Mouse (Mus musculus) adrenal gland, postnatal 36 days (tissue): Measurements from ENCODE around the gene Ugt1a8. TPM values are rescaled to one million over a fixed set of nuclear protein-coding genes. Genes with fewer than 3 reads are reported as not detected.
"Not testable (repeated sequence)": the region's sequence is repeated elsewhere in the genome, so short reads cannot be mapped to it uniquely, and the experiment has no call there.

Source experiments
- DNase-seq, 2 experiments: peaks; one replicate each; pipeline ENCODE4 v3.0.0; 2021; ENCODE audit warnings: mixed read lengths in 1 of 2
- total RNA-seq, 2 experiments: library from RNA; stranded (reverse); gene quantifications; 2 replicates each; pipeline ENCODE4 v1.2.3; 2021

The Ugt1a8 gene
- total RNA-seq, 2 experiments from 2014 or later, result not detected

- not testable (repeated sequence) for DNase-seq
Observed at GRCm38 (mm10) chr1:88109027-88109557, 21.5 kb downstream of the Ugt1a8 start.

- not testable (repeated sequence) for DNase-seq
Observed at GRCm38 (mm10) chr1:88109604-88110003, 22.0 kb downstream of the Ugt1a8 start.

DNA sequence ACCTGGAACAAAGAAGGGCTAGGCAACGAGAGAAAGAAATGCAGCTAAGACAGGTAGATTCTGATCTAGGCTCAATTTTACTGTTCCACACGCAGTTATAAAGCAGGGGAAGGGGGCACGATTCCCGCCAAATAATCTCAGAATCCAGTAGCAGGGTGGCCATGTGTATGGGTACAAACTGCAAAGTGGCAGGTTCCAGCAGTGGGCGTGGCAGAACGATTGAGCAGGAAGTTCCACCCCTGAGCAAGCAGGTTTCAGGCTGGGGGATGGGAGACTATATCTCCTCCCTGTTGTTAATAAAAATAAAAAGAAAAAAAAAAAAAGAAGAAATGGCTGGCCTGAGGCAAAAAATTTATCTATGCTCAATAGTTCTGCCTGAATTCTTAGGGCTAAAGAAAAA, 25.2 kb downstream of the Ugt1a8 start:
- not testable (repeated sequence) for DNase-seq

- not testable (repeated sequence) for DNase-seq
Observed at GRCm38 (mm10) chr1:88120550-88120949, 32.9 kb downstream of the Ugt1a8 start.

- peak; percentile 30 to 34 for DNase-seq
Observed at GRCm38 (mm10) chr1:88121521-88121920, 33.9 kb downstream of the Ugt1a8 start.

DNA sequence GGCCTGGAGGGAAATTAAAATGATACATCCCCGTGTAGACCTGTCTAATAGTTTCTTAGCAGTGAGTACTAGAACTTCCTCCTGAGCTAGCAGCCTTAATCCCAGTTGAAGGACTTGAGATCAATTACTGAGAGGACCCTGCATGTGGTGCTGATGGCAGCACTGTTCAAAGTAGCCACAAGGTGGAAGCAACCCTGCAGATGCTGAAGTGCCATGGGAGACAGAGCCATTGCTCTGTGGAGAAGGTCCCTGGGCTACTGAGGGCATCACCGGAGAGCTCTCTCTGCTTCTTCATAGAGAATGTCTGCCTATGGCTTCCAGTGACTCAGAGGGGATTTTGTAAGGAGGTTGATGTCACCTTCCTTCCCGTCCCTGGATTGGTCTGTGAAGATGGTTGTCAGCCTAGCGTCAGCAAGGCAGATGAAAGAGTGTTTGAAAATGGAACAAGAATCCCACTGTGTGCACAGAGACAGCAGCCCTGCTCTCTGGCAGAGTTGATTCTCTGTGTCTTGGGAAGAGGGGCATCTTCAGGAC, 38.3 kb downstream of the Ugt1a8 start:
- not testable (repeated sequence) for DNase-seq

DNA sequence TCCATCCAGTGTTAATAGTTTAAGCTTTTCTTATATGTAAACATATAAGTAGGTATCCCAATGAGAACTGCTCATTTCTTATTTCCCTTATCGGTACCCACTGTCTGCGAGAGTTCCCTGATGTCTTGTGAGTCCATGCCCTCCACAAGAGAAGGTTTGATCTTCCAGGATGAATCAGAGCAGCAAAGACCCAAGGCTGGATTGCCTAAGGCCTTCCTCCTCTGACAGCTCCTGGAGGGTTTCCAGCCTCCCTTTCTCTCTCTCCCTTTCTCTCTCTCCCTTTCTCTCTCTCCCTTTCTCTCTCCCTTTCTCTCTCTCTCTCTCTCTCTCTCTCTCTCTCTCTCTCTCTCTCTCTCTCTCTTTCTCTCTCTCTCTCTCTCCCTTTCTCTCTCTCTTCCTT, 41.5 kb downstream of the Ugt1a8 start:
- peak; percentile 36 to 53 for DNase-seq

DNA sequence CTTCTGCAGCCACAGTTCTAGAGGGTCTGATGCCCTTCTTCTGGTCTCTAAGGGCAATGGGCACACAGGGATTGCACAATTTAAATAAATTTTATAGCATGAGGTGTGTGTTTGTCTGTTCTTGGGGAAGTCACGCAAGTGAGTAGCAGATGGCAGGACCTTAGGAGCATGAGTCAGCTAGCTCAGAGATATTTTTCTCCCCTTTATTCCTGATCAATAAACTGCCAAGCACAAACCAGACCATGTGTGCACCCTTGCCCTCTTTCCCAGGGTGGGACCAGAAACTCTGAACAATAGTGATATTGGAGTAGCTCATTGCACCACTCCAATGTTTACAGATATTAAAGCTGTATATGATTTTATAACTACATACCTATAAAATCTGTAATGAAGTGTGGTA, 42.6 kb downstream of the Ugt1a8 start:
- not testable (repeated sequence) for DNase-seq

GRCm38 (mm10) chr1:88133908-88134456, 46.4 kb downstream of the Ugt1a8 start:
- no peak for DNase-seq

GRCm38 (mm10) chr1:88134457-88135011, 46.9 kb downstream of the Ugt1a8 start, which contains the start of gene Ugt1a6a:
Ugt1a6a (plus strand) TSS chr1:88134809.
- DNase-seq, result peak in 1 of 2 experiments; percentile 39

DNA sequence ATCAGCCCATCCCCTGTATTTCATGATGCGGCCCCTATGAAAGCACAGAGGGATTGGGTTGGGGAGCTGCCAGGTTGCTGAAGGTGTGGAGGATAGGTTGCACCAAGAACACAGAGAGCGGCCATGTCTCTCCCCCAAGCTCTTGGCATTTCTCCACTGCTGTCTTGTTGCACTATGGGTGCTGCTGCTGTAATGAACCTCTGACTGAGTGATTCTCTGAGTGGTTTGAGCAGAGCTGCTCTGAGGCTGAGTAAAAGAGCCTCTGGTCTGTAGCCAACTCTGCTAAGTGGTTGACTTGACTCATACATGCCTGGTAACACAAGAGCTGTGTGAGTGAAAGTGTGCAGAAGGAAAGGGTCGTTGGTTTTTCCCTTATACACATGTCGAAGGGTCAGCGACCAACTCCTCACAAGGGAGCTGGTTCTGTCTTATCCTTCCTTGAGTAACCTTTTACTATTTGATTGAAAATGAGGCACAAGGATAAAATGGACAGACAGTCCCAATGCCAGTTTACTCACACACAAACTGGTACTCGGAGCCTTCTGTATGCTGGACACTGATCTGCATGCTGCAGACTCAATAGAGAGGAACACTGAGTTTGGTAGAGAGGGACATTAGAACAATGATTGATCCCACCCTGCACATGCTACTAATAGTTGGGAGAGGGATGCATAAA, 47.8 kb downstream of the Ugt1a8 start:
- DNase-seq, result not testable (repeated sequence)

GRCm38 (mm10) chr1:88136646-88137045, 49.0 kb downstream of the Ugt1a8 start:
- DNase-seq, result no peak

DNA sequence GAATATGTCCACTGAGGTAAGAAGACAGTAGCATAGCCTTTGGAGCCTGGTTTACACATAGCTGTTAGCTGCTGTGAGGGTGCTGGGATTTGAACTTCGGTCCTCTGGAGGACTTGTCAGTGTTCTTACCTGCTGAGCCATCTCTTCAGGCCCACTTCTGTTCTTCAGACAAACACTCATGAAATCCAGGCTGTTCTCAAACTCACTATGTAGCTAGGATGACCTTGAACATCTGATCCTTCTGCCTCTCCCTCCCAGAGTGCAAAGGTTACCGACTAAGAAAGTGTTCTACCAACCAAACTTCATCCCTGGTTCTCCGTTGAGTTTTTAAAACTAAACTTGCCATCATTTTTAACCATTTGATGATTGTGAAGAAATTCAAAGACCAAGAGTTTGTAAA, 49.7 kb downstream of the Ugt1a8 start:
- no peak for DNase-seq

DNA sequence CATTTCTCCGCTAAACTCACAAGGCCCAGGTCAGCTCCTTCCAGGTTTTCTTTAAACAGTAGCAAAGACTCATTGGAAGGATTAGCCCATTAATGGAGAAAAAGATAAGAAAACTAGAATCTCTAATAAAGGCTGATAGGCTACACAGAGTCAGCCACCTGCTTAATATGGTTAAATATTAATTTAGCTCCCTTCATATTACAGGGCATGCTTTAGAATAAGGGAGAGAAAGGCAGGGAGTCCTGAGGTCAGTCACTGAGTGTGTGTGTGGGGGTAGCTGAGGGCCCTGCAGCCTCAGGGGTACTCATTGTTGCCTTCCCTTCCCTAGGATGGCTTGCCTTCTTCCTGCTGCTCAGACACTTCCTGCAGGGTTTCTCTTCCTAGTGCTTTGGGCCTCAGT, 50.5 kb downstream of the Ugt1a8 start:
- no peak for DNase-seq

DNA sequence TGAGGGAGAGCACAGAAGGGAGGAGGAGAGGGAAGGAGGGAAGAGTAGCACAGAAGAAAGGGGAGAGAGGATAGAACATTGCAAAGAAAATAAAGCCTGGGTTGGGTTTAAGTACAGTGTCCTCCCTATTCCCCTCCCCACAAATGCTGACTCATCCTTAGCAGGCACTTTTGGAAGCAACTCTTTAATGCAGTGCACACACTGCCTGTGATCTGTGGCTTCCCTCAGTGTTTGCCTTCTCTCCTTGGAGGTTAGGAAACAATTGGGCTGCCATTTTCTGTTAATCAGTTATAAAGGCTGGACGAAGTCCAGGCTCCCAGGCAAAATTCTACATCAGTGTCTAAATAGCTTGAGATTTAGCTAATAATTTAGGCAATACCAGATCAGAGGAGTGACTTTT, 52.9 kb downstream of the Ugt1a8 start:
- DNase-seq, result not testable (repeated sequence)

DNA sequence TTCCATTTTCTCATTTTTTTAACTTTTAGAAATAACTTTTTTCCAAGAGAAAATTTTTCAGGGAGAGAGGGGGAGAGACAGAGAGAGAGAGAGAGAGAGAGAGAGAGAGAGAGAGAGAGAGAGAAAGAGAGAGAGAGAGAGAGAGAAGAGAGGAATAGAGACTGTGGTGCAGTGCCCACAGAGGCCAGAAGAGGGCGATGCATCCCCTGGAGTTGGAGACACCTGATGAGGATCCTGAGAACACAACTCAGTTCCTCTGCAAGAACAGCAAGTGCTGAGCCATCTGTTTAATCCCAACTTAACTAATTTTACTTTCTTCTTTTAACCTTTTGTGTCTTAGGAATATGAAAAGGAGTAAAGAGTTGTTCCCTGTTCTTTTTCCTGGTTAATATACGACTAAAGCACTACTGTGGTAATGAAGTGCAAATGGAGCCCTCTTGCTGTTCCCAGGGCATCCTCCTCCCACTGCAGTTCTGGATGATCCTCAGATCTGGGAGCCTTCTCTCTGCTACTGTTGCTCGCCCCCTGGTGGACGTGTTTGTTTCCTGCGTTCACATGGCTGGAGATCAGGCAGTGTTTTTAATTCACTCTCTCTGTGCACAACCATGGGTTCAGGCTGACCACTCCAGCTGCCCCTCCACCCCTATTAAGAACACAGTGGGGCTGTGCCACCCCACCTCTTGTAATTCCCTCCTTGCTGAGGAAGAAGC, 56.5 kb downstream of the Ugt1a8 start:
- DNase-seq, result peak; percentile 31 to 69

DNA sequence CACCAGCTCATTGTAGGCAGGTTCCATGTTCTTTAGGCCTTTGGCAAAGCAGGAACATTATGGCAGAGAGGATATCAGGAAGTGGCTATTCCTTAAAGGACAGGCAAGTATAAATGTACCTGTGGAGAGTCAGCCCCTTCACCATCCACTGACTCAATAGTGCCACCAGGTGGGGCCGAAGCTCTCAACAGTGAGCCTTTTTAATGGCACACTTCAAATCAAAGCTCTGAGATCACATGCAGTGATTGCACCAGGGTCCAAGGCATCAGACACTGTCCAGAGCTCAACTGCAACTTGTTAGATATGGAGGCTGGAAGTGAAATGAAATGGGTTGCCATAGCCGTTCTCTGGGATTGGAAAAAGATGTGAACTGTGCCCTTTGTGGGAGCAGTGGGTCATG, 57.7 kb downstream of the Ugt1a8 start:
- DNase-seq, result peak; percentile 16 to 29

DNA sequence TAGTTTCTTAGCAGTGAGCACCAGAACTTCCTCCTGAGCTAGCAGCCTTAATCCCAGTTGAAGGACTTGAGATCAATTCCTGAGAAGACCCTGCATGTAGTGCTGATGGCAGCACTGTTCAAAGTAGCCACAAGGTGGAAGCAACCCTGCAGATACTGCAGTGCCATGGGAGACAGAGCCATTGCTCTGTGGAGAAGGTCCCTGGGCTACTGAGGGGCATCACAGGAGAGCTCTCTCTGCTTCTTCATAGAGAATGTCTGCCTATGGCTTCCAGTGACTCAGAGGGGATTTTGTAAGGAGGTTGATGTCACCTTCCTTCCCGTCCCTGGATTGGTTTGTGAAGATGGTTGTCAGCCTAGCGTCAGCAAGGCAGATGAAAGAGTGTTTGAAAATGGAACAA, 62.5 kb downstream of the Ugt1a8 start:
- peak; percentile 10 to 21 for DNase-seq

- no peak for DNase-seq
Observed at GRCm38 (mm10) chr1:88158430-88158829, 70.8 kb downstream of the Ugt1a8 start.

DNA sequence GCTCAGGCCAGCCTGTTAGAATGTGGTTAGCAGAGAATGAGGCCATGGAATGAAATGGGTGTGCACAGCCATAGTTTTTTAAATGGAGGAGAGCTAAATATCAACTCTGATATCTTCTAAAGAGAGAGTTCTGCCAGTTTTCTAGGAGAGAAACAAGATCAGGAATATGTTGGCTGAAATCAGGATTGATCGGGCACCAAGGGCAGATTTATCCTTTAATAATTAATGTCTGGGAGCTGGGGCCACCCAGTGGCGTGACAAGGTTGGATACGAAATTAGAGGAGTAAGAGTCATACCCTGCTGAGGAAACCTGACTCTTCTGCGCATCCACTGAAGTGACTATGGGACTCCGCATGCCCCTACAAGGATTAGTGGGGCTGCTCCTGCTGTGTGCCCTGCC, 78.1 kb downstream of the Ugt1a8 start, which contains the start of gene Ugt1a5:
TSS of gene Ugt1a5 (plus strand) at position 302 of the 400 bp plus-strand sequence.
- no peak for DNase-seq

- DNase-seq, result not testable (repeated sequence)
Observed at GRCm38 (mm10) chr1:88172190-88172589, 84.6 kb downstream of the Ugt1a8 start.

- DNase-seq, result no peak
Observed at GRCm38 (mm10) chr1:88179657-88180056, 92.0 kb downstream of the Ugt1a8 start.
